Mouse (Mus musculus) lung, postnatal 0 days (tissue): ENCODE data around the gene Traf5.

Experiments
- CTCF ChIP-seq: IDR thresholded peaks from 2 replicates; pipeline ENCODE4 v1.5.1; 2016; ENCODE audit warnings: antibody characterized with exemption, mild to moderate bottlenecking
- EP300 ChIP-seq: IDR thresholded peaks from 2 replicates; pipeline ENCODE4 v1.6.1; 2016; ENCODE audit warnings: antibody characterized with exemption, mild to moderate bottlenecking, control low read depth

GRCm38 (mm10) chr1:192069971-192070591 lies 22.3 kb downstream of the Traf5 start:
- TF ChIP-seq CTCF (no peak), EP300 (no peak)
